Mouse (Mus musculus) mouse embryonic stem cell (cell line): ENCODE measurements around the gene Adprhl1.

Source experiments
- in situ Hi-C, 2 experiments: fragments of 300-500 bp; cut with MboI; formaldehyde crosslinking; loops; 1 replicate in 1 of 2; 3 replicates in 1 of 2; pipeline ENCODE4 v1.14.3; 2019 to 2020; ENCODE audit warnings: low sequenced_read_pairs in 2 of 2, low pct_unique_long_range_greater_than_20kb in 1 of 2, mixed read lengths in 1 of 2; ENCODE audit not compliant: unreplicated experiment in 1 of 2

Adprhl1 gene

GRCm38 (mm10) chr8:13254019-13254418 is at the start of gene Adprhl1:
TSS of gene Adprhl1 (minus strand) at chr8:13254162.
- in situ Hi-C loops: no loop called here

DNA sequence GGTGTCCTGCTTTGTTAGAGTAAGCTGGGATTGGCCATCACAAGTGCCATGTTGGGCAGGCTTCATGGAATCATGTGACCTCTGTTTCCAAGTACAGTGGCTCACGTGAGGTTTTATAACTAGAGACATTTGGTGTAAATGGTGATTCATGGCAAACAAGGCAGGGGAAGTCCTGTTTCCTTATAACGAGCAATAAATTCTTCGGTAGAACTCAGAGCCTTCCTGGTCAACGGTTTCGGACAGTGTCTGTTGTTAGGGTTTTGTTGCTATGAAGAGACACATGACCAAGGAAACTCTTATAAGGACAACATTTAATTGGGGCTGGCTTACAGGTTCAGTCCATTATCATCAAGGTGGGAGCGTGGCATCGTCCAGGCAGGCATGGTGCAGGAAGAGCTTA is 47.1 kb upstream of the Adprhl1 start:
- in situ Hi-C loops: no loop called here

DNA sequence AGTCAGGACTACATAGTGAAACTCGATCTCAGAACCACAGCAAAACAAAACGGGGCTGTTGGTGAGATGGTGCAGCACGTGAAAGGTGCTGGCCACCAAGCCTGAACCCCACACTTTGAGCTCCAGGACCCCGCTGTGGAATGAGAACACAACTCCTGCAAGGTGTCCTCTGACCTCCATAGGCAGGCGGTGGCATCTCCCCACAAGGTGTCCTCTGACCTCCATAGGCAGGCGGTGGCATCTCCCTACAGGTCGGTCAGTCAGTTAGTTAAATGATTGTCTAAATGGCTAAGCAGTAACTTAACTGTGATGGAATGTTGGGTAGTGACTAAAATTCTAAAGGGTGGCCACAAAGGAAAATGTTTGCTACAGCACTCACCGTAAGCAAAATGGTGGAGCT is 45.6 kb upstream of the Adprhl1 start:
- in situ Hi-C loops: no loop called here

GRCm38 (mm10) chr8:13293677-13294470 is 39.9 kb upstream of the Adprhl1 start:
- in situ Hi-C loops: no loop called here

DNA sequence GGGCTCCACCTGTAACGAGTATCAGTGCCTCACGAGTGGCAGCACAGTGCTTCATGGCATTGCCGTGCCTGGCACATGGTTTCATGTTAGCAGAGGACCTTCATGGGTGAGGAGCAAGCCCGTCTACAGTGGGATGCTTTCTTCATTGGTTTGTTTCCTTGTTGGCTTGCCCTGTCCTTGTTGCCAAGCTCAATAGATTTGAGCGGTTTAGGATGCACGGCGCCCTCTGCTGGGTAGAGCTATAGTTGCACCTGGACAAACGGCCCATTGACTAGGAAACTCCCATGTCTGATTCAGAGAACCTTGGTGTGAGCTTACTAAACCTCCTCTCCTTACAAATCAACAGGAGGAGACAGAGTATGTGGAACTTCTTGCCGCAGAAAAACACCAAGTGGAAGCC is 38.4 kb upstream of the Adprhl1 start:
- in situ Hi-C loops: no loop called here

GRCm38 (mm10) chr8:13288646-13289045 is 34.7 kb upstream of the Adprhl1 start:
- in situ Hi-C loops: no loop called here

GRCm38 (mm10) chr8:13287692-13288623 is 34.0 kb upstream of the Adprhl1 start, which contains the start of the genes Dcun1d2 and Tmco3:
TSS of gene Dcun1d2 (minus strand) at chr8:13288131.
TSS of gene Tmco3 (plus strand) at chr8:13288190.
- in situ Hi-C loops: no loop called here

DNA sequence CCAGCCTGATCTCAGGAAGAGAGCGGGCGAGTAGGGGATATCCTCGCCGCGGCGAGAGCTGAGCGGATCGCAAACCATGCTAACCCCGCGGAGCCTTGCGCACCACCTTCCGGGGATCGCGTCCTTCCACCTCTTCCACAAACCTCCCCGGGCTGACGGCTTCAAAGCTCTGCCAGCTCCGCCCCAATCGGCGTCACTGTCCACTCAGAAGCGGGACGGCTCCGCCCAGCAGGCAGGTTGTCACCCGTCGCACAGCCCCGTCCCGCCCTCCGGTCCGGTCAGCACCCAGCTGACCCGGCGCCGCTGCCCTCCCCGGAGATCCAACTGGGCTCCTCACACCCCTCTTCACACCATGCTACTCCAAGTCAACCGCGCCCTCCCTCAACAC is 33.3 kb upstream of the Adprhl1 start:
- in situ Hi-C loops: no loop called here

DNA sequence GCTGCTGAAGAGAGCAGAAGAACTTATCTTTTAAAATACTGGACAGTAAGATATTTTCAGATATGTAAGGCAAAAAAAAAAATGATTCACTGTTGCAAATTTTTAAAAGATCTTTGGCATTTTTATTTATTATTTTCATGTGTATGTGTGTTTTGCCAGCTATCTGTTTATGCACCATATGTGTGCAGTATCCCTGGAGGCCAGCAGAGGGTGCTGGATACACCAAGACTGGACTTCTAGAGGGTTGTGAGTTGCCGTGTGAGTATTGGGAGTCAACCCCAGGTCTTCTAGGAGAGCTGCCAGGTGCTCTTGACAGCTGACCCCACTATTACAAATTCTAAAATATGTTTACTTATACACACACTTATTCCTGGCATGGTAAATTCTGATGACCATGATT is 29.2 kb upstream of the Adprhl1 start:
- in situ Hi-C loops: no loop called here

DNA sequence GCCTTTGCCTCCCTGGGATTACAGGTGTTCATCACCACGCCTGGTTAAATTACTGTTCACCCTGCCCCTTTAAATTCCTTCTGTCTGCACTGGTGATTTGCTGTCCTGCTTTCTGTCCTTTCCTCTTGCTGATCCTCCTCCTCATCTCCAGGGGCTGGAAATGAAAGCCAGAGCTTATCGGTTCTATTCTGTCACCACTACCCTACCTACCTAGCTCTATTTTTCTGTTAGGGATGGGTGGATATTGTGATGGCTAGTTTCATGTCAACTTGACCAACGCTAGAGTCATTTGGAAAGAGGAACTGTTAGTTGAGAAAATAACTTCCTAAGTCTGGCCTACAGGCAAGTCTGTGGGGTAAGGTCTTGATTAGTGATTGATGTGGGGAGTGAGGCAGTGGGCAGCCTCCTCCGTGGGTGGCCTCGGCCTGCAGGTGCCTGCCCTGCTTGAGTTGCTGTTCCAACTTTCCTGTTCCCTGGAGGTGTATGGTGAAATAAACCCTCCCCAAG is 23.0 kb upstream of the Adprhl1 start:
- in situ Hi-C loops: no loop called here

- in situ Hi-C loops: no loop called here
Measured at GRCm38 (mm10) chr8:13272834-13273233, 18.9 kb upstream of the Adprhl1 start.

GRCm38 (mm10) chr8:13267566-13267965 is 13.6 kb upstream of the Adprhl1 start:
- in situ Hi-C loops: no loop called here

DNA sequence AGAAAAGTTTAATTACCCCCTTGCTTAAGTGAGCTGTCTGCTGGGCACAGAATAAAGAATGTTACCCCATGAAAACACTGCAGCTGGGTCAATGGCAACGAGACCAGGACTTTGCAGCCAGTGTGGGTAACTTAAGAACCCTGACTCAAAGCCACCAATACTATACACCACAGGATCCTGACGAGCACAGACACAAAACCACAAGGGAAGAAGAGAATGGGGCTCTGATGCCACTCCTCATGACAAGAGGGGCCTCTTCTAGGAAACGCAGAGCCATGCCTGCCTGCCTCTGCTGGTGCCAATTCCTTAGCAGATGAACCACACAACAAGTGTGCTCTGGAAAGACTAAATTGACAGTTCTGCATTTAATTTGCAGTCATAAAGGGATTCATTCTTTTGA is 9.4 kb upstream of the Adprhl1 start:
- in situ Hi-C loops: no loop called here

GRCm38 (mm10) chr8:13253413-13253812 is 549 bp downstream of the Adprhl1 start:
- in situ Hi-C loops: no loop called here

DNA sequence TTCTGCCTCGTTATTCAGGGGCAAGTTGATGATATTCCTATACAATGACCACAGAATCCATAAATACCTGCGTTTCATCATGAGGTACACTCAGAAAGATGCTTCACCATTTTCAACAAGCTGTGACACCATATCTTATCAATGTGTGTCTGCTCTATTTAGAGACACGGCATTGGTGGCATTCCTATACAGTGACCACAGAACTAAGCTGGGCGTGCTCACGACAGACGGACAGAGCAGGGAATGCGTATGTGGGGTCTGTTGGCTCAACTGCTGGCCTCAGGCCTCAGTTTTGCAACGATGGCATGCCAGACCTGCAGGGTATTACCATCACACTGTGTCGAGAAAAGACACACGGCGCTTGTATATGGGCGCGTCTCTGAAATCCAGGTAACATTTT is 1.1 kb downstream of the Adprhl1 start:
- in situ Hi-C loops: no loop called here

DNA sequence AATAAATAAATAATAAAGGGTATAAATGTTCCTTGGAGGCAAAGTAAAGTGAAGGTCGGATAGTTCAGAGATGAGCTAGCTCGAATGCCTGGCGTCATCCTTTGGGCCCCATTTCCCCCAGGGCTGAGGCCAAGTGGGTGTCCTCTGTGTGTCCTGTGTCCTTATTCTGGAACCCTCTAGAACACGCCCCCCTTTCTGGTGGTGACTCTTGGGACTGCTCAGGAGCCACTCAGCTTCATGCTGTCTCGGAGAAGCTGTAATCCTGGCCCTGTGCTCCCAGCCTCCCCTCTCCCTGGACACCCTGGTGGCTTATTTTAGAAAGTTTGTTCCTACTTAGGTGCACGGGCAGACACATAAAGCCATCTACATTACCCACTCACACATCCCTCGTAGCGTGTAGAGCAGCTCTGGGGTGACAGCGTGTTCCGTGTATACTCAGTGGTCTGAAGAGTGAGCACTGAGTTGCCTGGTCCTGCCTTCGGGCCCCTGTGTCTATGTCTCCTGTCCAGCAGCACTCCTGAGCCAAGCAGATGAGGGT is 9.6 kb downstream of the Adprhl1 start:
- in situ Hi-C loops: no loop called here

DNA sequence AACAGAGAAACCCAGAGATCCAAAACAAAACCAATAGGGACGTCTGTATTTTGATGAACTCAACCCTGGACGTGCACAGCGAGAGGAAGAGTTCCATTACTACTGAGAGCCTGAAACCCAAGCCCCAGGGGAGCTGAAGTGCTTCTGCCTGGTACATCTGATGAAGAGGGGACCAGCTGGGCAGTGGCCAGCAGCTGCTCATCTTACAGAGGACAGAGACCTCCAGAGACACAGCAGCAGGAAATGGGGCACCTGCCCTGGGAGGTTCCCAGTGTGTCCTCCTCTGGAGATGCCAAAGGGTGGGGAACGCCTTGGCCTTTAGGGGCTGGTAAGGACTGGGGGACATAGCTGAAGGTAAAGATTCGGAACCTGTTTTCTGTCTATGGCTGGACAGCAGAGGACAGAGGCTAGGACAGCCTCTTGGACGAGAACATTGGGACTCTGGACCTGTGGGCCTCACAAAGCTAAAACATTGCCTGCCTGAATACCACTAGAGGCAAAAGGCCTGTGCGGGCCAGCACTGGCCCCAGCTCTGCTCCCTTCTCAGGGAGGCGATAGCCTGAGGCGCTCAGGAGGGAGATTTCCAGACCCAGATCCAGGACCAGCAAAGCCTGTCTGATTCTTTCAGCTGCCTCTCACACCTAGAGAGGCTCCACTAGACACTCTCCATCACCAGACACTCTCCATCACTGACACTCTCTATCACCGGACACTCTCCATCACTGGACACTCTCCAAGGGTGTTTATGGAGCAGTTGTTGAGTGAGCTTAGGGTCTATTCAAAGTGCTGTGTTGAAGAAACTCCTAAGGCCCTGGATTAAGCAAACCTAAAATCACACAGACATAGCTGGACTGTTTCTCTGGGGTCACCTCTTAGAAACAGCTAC is 10.7 kb downstream of the Adprhl1 start:
- in situ Hi-C loops: no loop called here

DNA sequence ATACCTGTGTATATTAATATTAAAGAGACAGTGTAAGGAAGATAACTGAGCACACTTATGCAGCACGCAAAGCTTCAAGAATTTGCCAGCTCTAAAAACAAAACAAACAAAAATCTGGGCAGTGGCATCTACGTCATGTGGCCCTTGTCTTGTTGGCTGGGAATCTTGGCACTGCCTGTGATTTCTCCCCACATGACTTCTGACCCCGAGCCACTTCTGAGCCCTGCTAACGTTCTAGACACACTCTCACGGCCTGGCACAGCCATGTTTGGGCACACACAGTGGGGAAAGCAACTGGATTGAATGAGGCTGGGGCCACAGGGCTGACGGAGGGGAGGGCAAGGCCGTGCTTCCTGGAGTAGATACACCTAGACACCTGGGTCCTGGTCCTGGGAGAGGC is 13.3 kb downstream of the Adprhl1 start:
- in situ Hi-C loops: no loop called here
